Mouse (Mus musculus): ENCODE results near the gene B4galnt2. TPM values are rescaled to one million over a fixed set of nuclear protein-coding genes. Genes with fewer than 3 reads are reported as not detected.
"Not testable (repeated sequence)": the region's sequence is repeated elsewhere in the genome, so short reads cannot be mapped to it uniquely, and the experiment has no call there.

Gene B4galnt2
- polyA plus RNA-seq, 1 experiment from 2014 or later: 0.37 TPM

DNA sequence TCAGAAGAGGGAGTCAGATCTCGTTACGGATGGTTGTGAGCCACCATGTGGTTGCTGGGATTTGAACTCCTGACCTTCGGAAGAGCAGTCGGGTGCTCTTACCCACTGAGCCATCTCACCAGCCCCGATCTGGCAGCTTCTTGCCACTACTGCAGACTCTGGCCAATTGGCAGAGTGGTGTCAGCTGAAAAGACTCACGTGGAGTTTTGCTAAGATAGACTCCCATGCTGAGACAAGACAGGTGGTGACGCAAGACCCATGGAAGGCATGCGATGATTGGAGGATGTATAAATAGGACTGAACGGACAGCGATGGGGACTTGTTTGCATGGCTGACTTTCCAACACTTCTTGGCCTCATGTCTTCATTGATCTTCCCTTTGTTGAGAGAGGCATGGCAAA lies 17.5 kb upstream of the B4galnt2 start:
- not testable (repeated sequence) for H3K4me3 ChIP-seq (ENCODE audit: low read length); H3K4me2 ChIP-seq (replicated peaks; ENCODE audit: low read depth, low read length); H3K9ac ChIP-seq (ENCODE audit: low read depth, low read length); H3K27ac ChIP-seq (ENCODE audit: low read depth, low read length); H3K4me1 ChIP-seq (ENCODE audit: control insufficient read depth, insufficient read depth, low read length); H3K27me3 ChIP-seq (ENCODE audit: control insufficient read depth, insufficient read depth, low read length); H3K36me3 ChIP-seq (ENCODE audit: control insufficient read depth, insufficient read depth, low read length); ATAC-seq (ENCODE audit: low FRiP score, low TSS enrichment); H3K9me3 ChIP-seq (ENCODE audit: control insufficient read depth, low read length)
- WGBS: 90% methylated on average over 8 of the region's 10 CpGs

DNA sequence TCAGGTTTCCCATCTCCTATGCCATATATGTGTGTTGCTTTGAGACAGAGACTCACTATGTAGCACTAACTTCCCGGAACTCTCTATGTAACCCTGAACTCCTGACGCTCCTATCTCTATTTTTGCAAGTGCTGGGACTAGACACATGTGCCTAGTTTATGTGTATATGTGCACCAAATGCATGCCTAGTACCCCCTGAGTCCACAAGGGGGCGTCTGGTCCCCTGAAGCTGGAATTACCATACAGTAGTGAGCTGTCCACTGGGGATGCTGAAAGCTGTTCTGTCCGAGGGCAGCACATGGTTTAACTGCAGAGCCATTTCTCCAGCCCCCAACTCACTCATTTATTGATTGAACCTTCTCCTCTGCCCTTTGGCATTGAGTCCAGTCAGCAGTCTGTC lies 11.7 kb upstream of the B4galnt2 start:
- Histone ChIP-seq H3K4me1 (ENCODE audit: control insufficient read depth, insufficient read depth, low read length) (no peaks in the 10 kb centered on the region), H3K9ac (ENCODE audit: low read depth, low read length) (no peak overlapping the region), H3K9me3 (ENCODE audit: control insufficient read depth, low read length) (peaks cover 9% of the 10 kb centered on the region; the same call in 1 of the 2 replicates), H3K36me3 (ENCODE audit: control insufficient read depth, insufficient read depth, low read length) (no peaks in the 10 kb centered on the region), H3K27me3 (ENCODE audit: control insufficient read depth, insufficient read depth, low read length) (peaks cover 12% of the 10 kb centered on the region; the same call in 1 of the 2 replicates), H3K4me3 (ENCODE audit: low read length) (no peak overlapping the region), H3K27ac (ENCODE audit: low read depth, low read length) (no peak overlapping the region), H3K4me2 (replicated peaks; ENCODE audit: low read depth, low read length) (no peak overlapping the region)
- WGBS: 74% methylated on average over 4 of the region's 4 CpGs
- ATAC-seq (ENCODE audit: low FRiP score, low TSS enrichment): no peak

DNA sequence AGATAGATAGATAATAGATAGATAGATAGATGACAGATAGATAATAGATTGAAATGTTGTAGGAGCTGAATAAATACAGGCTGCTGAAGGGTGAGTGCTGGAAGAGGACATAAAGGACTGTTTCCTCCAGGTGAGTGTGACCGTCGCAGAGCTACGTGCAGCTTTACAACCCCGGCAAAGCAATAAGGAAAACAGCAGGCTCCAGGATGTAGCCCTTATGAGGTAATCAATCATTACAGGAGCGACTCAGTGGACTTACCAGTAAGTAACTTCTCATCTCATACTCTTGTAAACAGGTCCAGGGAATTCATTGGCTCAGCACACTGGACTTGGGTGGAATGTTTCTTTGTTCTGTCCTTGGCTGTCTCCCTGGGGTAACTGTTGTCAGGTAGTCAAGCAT lies 11.3 kb upstream of the B4galnt2 start:
- Histone ChIP-seq H3K9ac (ENCODE audit: low read depth, low read length) (no peak overlapping the region), H3K4me1 (ENCODE audit: control insufficient read depth, insufficient read depth, low read length) (no peaks in the 10 kb centered on the region), H3K27ac (ENCODE audit: low read depth, low read length) (no peak overlapping the region), H3K36me3 (ENCODE audit: control insufficient read depth, insufficient read depth, low read length) (no peaks in the 10 kb centered on the region), H3K4me3 (ENCODE audit: low read length) (no peak overlapping the region), H3K27me3 (ENCODE audit: control insufficient read depth, insufficient read depth, low read length) (peaks cover 12% of the 10 kb centered on the region), H3K9me3 (ENCODE audit: control insufficient read depth, low read length) (peaks cover 9% of the 10 kb centered on the region; the same call in 1 of the 2 replicates), H3K4me2 (replicated peaks; ENCODE audit: low read depth, low read length) (no peak overlapping the region)
- no peak for ATAC-seq (ENCODE audit: low FRiP score, low TSS enrichment)
- WGBS: 93% methylated on average over 5 of the region's 5 CpGs

DNA sequence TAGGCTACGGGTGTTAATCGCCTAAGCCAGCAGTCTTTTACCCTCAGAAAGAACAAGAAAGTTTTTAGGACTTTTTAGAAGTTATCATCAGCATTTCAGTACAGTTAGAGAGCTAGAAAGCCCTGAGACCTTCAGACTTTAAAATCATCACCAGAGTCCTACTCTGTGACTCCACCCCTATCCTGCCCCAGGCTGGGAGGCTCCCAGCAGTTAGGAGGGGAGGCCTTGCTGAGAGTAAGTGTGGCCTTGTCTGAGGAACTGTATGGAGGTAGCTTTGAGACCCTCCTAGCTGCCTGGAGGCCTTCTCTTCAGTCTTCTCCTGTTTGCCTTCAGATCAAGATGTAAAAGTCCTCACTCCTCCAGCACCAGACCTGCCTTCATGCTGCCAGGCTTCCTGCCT lies 9.5 kb upstream of the B4galnt2 start:
- no peaks in the 10 kb centered on the region for H3K36me3 ChIP-seq (ENCODE audit: control insufficient read depth, insufficient read depth, low read length)
- no peak for ATAC-seq (ENCODE audit: low FRiP score, low TSS enrichment)
- H3K27me3 ChIP-seq (ENCODE audit: control insufficient read depth, insufficient read depth, low read length): peaks cover 19% of the 10 kb centered on the region
- peaks cover 9% of the 10 kb centered on the region; the same call in 1 of the 2 replicates for H3K9me3 ChIP-seq (ENCODE audit: control insufficient read depth, low read length)
- no peak overlapping the region for H3K4me2 ChIP-seq (replicated peaks; ENCODE audit: low read depth, low read length)
- H3K27ac ChIP-seq (ENCODE audit: low read depth, low read length): no peak overlapping the region
- 19% methylated on average over 2 of the region's 2 CpGs for WGBS
- H3K4me1 ChIP-seq (ENCODE audit: control insufficient read depth, insufficient read depth, low read length): no peaks in the 10 kb centered on the region
- H3K4me3 ChIP-seq (ENCODE audit: low read length): no peak overlapping the region
- H3K9ac ChIP-seq (ENCODE audit: low read depth, low read length): no peak overlapping the region

DNA sequence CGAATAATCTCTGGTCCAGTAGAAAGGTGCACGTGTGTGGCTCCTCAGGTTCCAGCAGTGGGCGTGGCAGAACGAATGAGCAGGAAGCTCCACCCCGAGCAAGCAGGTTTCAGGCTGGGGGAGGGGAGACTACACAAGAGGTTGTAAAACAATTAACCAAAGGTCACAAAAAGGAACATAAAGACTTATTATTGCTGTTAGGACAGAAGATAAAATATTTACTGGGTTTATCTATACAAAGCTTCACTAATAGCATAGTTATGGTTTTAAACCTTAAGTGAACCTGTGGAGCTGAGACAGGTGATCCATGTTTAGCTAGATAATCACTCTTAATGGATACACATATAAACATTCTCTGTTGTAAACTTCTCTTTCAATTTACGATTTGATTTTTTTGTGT lies 8.8 kb upstream of the B4galnt2 start:
- ATAC-seq (ENCODE audit: low FRiP score, low TSS enrichment); H3K4me3 ChIP-seq (ENCODE audit: low read length); H3K4me1 ChIP-seq (ENCODE audit: control insufficient read depth, insufficient read depth, low read length); H3K4me2 ChIP-seq (replicated peaks; ENCODE audit: low read depth, low read length); H3K9me3 ChIP-seq (ENCODE audit: control insufficient read depth, low read length); H3K9ac ChIP-seq (ENCODE audit: low read depth, low read length); H3K36me3 ChIP-seq (ENCODE audit: control insufficient read depth, insufficient read depth, low read length); H3K27ac ChIP-seq (ENCODE audit: low read depth, low read length): not testable (repeated sequence)
- H3K27me3 ChIP-seq (ENCODE audit: control insufficient read depth, insufficient read depth, low read length): peaks cover 19% of the 10 kb centered on the region
- WGBS: 2% methylated on average over 3 of the region's 6 CpGs

DNA sequence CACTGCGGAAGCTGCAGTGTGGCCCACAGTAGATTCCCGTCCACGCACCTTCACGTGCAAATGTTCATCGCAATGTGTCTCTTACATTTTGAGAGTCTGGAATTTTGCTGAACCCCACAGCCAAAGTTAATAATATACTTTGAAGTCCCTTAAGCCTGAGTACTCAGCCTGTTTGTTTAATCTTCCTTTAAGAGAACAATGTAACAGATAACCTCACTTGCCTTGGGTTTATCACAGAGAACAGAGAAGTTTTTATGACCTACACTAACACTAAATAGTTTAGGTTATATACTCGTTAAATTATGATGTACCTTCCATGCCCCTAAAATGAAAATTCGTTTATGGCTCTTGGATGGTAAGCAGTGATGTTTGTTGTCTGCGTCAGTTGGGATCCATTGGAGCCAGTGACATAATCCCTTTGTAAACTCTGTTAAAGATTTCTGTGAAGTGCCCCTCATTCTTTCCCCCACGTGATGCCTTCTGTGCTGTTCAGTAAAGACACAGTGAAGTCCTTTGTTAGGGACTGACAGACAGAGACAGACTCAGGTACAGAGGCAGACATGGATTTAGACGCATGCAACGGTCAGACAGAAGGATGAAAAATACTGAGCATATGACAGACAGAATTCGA lies 7.4 kb upstream of the B4galnt2 start:
- Histone ChIP-seq H3K27ac (ENCODE audit: low read depth, low read length) (no peak overlapping the region), H3K9ac (ENCODE audit: low read depth, low read length) (no peak overlapping the region), H3K4me3 (ENCODE audit: low read length) (no peak overlapping the region), H3K36me3 (ENCODE audit: control insufficient read depth, insufficient read depth, low read length) (no peaks in the 10 kb centered on the region), H3K9me3 (ENCODE audit: control insufficient read depth, low read length) (0 out of 2 replicates have a peak, but pooled peaks cover 4% of the 10 kb centered on the region), H3K4me2 (replicated peaks; ENCODE audit: low read depth, low read length) (no peak overlapping the region), H3K27me3 (ENCODE audit: control insufficient read depth, insufficient read depth, low read length) (peaks cover 28% of the 10 kb centered on the region), H3K4me1 (ENCODE audit: control insufficient read depth, insufficient read depth, low read length) (no peaks in the 10 kb centered on the region)
- WGBS: 68% methylated on average over 12 of the region's 12 CpGs
- ATAC-seq (ENCODE audit: low FRiP score, low TSS enrichment): no peak

DNA sequence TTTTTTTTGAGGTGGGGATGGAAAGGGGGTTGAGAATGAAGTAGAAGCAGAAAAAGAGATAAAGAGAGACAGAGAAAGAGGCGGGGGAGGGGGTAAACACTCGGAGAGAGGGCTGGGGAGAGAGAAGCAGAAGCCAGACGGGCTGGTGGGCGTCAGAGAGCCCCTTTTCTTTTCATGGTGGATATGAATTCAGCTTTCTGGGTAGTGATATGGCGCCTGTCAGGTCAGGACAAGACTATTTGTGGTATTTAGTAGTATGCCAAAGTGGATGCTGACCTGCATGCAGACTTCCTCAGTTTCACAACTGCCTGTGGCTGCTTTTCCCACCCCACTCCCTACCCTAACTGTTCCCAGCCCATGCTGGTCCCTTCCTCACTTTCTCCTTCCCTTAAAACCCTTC lies 1.7 kb upstream of the B4galnt2 start:
- no peak overlapping the region for H3K4me2 ChIP-seq (replicated peaks; ENCODE audit: low read depth, low read length)
- no peak overlapping the region for H3K4me3 ChIP-seq (ENCODE audit: low read length)
- H3K27ac ChIP-seq (ENCODE audit: low read depth, low read length): no peak overlapping the region
- no peaks in the 10 kb centered on the region for H3K36me3 ChIP-seq (ENCODE audit: control insufficient read depth, insufficient read depth, low read length)
- 3% methylated on average over 5 of the region's 5 CpGs for whole genome bisulfite sequencing
- ATAC-seq (ENCODE audit: low FRiP score, low TSS enrichment): no peak
- no peaks in the 10 kb centered on the region for H3K9me3 ChIP-seq (ENCODE audit: control insufficient read depth, low read length)
- peaks cover 12% of the 10 kb centered on the region for H3K4me1 ChIP-seq (ENCODE audit: control insufficient read depth, insufficient read depth, low read length)
- H3K9ac ChIP-seq (ENCODE audit: low read depth, low read length): no peak overlapping the region
- H3K27me3 ChIP-seq (ENCODE audit: control insufficient read depth, insufficient read depth, low read length): peaks cover 66% of the 10 kb centered on the region

DNA sequence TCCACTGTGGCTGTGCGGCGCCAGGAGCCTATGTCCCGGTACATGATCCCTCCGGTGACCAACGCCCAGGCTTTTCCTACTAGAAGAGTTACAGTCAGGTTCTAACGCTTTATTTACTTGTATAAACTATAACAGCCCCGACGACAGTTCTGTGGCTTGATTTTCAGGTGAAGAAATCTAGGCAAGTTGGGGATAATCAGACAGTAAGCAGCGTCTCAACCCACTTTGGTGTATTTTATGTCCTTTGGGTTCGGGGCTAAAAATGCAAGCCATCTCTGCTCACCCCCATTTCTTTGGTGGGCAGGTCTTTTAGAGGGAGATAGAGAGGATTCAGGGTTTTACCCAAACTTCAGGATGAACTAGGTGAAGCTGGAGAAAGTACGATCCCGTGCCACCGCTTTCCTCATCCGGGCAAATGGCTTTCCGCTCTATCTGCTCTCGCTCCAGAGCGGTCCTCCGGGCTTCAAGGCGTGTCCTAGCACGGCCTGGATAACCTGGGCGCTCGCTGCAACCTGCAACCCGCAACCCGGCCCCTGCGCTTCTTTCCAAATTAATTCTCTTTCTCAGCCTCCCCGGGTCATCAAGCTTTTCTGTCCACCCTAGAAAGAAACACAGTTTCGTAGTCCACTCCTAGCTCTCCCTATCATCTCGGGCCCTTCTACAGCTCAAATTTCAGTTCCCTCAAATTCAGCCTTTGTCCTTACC lies 467 bp upstream of the B4galnt2 start:
- Histone ChIP-seq H3K9ac (ENCODE audit: low read depth, low read length) (no peak overlapping the region; the same call in 1 of the 2 replicates), H3K4me2 (replicated peaks; ENCODE audit: low read depth, low read length) (peak overlapping the region; percentile 39), H3K9me3 (ENCODE audit: control insufficient read depth, low read length) (no peaks in the 10 kb centered on the region), H3K27me3 (ENCODE audit: control insufficient read depth, insufficient read depth, low read length) (peaks cover 66% of the 10 kb centered on the region), H3K4me1 (ENCODE audit: control insufficient read depth, insufficient read depth, low read length) (peaks cover 12% of the 10 kb centered on the region), H3K36me3 (ENCODE audit: control insufficient read depth, insufficient read depth, low read length) (no peaks in the 10 kb centered on the region), H3K27ac (ENCODE audit: low read depth, low read length) (no peak overlapping the region), H3K4me3 (ENCODE audit: low read length) (peak overlapping the region; percentile 26)
- 2% methylated on average over 28 of the region's 28 CpGs for WGBS
- no peak for ATAC-seq (ENCODE audit: low FRiP score, low TSS enrichment)

DNA sequence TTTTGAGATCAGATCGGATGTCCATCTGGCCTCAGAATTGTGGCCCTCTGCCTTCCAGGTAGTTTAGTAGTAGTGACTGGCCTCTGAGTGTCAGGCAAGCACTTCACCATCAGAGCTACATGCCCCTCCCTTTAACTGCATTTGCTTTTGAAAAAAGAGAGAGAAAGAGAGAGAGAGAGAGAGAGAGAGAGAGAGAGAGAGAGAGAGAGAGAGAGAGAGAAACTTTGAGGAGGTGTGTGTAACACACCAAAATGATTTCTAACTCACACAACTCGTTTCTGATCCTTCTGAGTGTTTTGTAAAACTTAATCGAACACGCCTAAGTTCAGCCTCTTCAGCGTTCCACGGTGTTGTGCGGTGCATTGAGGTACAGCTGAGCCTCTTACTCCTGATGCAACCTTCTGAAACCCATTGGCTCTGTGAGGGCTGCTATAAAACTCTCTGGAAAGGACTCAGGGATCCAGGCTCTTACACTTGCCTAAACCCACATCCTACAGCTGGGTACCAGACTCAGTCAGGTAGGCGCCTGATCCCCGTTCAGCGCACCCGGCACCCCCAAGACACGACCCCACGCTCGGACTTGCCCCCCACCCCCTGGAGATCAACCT lies 628 bp downstream of the B4galnt2 start:
- ATAC-seq (ENCODE audit: low FRiP score, low TSS enrichment): no peak
- Histone ChIP-seq H3K27me3 (ENCODE audit: control insufficient read depth, insufficient read depth, low read length) (peaks cover 66% of the 10 kb centered on the region), H3K36me3 (ENCODE audit: control insufficient read depth, insufficient read depth, low read length) (no peaks in the 10 kb centered on the region), H3K4me2 (replicated peaks; ENCODE audit: low read depth, low read length) (peak overlapping the region; percentile 39), H3K9me3 (ENCODE audit: control insufficient read depth, low read length) (no peaks in the 10 kb centered on the region), H3K9ac (ENCODE audit: low read depth, low read length) (0 out of 2 replicates have a peak overlapping the region, but pooled peaks have one; percentile 4), H3K27ac (ENCODE audit: low read depth, low read length) (no peak overlapping the region), H3K4me1 (ENCODE audit: control insufficient read depth, insufficient read depth, low read length) (peaks cover 12% of the 10 kb centered on the region), H3K4me3 (ENCODE audit: low read length) (peak overlapping the region; percentile 26)
- WGBS: 3% methylated on average over 14 of the region's 14 CpGs
